Mouse (Mus musculus) right cerebral cortex, adult 18-20 months (tissue): ENCODE measurements around the gene Slc13a1.
"Not testable (repeated sequence)": the region's sequence is repeated elsewhere in the genome, so short reads cannot be mapped to it uniquely, and the experiment has no call there.

Source experiments
- DNase-seq: peaks from one replicate; pipeline ENCODE4 v3.0.0; 2022; ENCODE audit warnings: mixed read lengths

Slc13a1 gene

DNA sequence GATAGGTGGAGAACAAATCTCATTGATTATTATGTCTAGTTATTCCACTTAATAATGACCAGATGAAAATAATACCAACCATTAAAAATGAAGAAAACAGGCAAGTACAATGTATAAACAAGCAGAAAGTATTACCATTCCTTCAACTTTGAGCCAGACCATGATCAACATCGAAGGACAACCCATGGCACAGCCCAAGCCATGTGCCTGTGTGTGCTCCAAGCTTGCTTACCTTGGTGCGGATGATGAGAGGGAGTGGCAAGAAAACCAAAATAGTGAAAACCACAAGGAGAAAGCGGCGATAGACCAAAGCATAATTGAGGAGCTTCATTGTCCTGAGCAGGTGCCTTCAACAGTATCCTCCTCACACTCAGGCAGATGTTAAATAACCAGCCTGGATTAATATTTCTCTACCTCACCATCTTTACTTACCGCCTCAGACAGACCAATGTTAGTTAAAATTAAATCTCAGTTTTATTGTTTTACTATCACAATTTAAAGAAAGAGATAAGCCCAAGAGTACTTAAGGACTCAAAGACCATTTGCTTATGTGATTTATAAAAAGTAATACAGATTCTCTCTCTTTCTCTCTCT lies at the start of gene Slc13a1:
Gene Slc13a1, minus strand, starts transcription at position 359 of the 594 bp plus-strand sequence.
- no peak for DNase-seq

DNA sequence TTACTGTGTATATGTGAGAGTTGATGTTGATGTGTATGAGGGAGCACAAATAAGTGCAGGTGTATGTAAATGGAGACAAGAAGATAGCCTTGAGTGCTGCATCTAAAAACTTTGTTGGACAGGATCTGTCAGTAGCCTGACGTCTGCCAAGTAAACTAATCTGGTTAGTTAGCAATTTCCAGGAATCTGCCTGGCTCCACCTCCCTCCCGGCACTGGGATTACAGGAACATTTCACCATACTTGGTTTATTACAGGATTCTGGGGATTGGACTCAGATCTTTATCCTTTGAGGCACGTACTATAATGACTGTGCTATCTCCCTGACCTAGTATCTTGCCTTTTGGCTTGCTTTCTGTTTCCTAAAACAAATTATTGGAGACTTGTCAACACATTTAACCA lies 40.0 kb upstream of the Slc13a1 start:
- no peak for DNase-seq

DNA sequence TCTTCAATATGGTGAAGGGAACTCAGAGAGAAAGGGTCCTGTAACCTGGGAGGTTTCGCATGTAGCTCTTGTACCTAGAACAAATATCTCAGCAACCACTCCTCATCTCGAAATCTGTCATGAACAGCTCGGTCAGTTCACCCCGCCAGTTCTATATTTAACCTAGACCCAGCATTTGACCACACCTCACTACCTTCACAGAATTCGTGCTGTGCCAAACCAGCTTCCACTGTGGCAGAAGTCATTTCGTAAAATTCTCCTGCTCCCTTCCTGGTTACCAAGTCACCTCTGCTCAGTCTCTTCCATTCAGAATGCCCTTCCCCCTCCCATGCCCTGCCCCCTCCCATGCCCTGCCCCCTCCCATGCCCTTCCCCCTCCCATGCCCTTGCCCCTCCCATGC lies 34.3 kb upstream of the Slc13a1 start:
- no peak for DNase-seq

DNA sequence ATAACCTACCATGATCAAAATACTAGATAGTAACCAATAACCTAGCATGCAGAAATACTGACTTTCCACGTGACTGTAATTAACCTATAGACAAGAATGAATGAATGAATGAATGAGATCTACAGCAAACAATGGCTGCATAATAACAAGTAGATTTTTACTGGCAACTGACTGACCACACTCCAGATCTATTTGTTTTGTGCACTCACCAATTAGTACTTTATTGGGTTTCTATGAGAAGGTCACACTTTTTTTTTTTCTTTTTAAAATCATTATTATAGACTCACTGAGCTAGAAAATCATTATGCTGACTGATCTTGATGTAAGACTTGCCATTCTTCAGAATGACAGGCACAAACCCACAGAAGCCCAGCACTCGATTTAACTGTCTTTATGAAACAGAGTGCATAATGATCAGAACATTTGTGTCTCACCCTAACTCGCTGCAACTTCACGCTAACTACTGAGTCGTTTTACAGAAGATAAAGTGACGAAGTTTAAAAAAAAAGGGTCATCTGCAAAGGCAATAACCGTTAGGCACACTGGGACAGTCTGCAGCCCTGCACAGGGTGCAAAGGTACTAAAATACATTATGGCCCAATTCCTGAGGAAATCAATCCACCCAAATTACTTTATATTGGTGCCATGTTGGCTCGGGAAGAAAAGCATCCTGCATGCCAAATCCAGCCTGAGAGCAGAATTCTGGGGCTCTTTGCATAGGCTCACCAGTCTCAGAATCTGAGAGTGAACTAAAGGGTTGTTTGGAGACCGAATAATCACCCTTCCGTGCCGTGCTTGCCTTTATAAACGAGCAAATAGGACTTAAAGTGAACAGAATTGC lies 33.0 kb upstream of the Slc13a1 start:
- DNase-seq, result no peak

DNA sequence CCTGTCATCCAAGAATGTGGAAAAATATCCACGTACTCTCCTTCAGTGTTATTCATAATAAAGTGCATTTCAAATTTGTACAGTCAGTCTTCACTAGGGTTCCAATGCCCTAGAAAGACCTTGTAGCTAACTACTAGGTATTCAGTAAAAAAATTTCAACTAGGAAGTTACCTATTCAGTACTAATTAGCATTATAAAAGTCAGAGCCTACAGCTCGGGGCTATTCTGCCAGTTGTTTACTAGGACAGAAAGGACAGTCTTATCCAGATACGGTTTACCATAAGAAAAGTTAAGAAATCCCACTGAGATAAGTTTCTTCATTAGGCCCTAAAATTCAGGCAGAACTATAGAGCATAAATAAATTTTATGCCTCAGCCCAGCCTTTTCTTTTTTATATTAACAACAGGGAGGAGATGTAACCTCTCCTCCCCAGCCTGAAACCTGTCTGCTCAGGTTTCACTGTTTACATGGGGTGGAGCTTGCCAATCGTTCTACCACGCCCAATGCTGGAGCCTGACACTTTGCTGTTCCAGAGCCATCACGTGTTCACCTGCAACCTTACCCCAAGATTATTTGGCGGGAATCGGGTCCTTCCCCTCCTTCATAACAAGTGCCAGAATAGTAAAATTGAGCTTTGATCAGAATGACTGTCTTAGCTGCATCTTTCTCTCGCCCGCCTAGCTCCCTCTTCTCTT lies 29.8 kb upstream of the Slc13a1 start:
- not testable (repeated sequence) for DNase-seq

DNA sequence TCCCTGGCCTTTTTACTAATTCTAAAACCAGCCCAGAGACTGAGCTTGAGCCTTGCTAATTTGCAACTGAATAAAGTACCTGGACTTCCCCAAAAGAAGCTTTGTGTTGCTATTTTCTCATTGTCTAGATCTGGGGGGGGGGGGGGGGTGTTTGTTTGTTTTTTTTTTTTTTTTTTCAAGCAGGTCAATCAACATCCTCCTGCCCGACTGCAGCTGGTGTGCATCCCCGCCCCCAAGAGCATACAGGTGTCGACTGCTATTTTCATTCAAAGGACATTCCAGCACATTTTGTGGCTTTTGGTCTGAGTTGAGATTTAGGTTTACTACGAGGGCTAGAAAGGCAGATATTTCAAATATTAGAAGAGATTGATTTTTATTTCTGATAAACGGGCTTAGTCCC lies 28.5 kb upstream of the Slc13a1 start:
- DNase-seq, result not testable (repeated sequence)

DNA sequence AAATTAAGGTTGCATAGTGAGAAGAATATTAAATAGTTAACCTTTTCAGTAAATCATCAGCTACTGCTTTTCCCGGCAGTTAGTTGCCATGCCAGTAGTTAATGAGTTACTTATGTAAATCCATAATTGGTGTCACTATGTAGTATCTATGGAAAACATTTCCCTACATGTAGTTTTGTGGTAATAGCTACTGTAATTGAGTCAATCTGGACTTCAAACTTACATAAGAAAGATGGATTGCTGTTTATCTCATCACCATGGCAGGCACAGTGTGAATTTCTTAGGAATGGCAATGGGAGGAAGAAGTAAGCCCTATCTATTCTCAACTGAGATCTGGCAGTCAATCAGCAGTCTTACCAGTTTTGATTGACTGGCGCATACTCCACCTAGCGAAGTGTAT lies 15.5 kb upstream of the Slc13a1 start:
- no peak for DNase-seq

DNA sequence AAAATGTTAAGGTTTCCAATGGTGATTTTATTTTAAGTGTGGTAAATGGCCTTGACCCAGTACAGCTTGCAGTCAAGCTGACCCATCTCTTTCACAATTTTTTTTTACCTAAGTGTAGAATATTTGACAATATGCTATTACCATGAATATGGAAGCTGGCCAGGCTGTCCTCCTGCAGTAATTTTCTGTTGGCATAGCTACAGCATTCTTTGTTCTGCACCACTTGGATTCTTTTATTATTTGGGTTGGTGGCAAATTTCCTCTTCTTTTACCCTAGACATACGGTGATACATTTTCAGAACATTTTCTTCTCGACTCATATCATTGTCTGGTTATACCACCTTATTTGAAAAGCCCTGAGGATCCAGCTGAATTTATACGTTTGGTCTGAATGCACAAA lies 7.5 kb upstream of the Slc13a1 start:
- no peak for DNase-seq

DNA sequence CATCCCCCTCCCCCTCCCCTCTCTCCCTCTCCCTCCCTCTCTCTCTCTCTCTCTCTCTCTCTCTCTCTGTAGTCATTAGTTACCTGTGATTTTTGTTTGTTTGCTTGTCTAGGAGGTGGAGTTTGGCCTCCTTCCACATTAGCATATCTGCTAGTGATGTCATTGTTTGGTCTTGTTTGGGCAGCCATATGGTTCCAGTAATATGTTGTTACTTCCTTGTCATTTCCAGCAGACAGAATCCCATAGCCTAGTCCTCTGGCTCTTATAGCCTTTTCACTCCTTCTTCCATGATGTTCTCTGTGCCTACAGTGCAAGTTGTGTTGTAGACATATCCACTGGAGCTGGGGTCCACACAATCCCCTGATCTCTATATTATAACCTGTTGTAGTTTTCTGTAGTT lies 6.1 kb upstream of the Slc13a1 start:
- DNase-seq, result no peak

DNA sequence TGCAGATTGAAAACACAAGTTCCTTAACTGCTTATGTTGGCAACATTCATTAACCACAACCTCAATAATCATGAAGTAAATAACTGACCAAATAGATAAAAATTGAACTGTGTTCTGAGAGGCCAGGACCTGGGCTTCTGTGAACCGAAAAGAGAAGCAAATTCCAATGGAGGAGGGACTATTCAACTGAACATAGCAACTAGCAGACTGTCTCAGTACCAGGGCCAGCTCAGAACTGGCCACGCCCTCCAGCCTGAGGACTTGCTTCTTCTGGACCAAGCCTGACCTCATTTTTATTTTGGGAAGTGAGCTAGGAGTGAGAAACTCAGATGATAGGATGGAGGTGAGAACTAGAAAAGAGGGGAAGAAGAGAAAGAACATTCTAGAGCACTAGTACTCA lies 4.8 kb upstream of the Slc13a1 start:
- DNase-seq, result no peak

DNA sequence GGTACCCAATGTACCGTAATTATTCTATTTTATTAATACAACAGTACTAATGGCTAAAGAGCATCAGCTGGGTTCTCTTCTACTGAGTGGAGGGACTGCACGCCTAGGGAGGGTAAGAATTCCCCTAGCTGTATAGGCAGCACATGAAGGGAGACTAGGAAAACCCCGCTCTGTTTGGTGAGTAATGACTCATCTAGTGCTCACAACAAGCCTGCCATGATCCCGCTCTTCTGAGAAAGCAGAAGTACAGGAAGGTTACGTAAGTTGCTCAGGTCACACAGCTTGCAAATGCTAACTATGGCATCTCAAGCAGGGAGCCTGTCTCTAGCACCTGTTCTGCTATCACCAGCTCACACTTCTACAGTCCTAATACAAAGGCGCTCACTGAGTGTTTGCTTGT lies 1.1 kb downstream of the Slc13a1 start:
- peak; percentile 23 for DNase-seq

DNA sequence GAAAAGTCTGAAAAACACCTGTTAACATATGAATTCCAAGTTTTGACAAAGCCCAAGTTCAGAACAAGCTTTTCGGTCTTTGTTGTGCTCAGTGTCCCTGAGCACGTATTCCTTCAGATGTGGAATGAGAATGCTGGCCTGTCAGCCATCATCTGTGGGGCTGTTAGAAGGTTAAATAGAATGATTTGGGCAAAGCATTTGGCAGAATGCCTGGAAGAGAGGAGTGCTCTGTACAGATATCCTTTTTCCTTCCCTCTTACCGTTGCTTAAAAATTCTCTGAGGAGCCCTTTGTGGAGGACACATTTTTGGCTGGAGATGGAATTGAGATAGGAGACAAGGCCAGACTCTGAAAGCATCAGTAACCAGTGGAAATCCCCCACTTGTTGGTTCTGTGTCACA lies 2.6 kb downstream of the Slc13a1 start:
- no peak for DNase-seq

DNA sequence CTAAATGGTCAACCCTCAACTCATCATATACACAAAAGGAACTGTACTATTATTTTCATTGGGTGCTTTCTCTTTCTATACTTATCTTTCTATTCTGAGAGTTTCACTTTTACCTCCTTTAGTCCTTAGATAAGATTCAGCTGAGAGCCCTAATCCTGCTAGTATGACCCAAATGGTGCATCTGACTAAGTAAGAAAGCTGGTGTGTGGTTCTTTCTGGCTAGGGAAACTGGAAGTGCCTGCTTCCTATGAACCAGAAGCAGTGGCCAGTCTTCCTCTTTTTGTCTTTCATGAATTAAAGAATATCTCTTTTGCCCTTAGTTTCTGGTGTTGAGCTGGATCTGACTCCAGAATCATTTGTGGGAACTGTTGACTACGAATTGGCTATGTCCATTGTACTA lies 8.1 kb downstream of the Slc13a1 start:
- DNase-seq, result no peak

DNA sequence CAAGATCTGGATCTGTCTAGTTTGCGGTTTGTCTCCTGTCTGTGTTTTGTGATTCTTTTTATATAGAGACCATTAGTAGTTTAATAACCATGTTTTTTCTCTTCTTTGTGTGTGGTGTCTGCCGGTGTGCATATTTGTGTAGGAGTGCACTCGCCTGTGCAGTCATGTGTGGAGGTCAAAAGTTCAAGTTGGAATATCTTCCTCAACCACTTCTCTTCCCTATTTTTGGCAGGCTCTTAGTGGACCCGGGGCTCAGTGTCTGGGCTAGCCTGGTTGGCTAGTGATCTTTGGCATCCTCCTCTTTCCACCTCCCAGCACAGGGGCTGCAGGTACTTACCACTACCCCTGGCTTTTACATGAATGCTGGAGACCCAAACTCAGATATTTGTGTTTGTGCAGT lies 13.0 kb downstream of the Slc13a1 start:
- no peak for DNase-seq

DNA sequence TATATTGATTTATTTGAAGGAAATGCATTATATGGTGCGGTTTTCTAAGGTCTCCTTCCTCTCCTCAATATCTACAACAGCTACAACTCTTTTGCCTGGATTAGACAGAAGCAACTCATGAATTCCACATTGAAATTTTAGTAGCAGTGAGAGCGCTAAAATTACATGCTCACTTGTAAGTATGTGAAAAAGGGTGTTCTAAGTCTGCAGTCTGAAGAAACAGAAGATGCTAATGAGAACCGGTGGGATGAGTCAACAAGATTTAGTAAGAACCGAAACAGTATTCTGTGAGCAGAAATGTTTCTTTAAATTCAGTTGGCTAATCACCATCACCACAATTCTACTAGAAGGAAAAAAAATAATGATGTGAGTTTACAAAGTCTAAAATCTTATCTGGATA lies 34.9 kb downstream of the Slc13a1 start:
- peak; percentile 12 for DNase-seq

DNA sequence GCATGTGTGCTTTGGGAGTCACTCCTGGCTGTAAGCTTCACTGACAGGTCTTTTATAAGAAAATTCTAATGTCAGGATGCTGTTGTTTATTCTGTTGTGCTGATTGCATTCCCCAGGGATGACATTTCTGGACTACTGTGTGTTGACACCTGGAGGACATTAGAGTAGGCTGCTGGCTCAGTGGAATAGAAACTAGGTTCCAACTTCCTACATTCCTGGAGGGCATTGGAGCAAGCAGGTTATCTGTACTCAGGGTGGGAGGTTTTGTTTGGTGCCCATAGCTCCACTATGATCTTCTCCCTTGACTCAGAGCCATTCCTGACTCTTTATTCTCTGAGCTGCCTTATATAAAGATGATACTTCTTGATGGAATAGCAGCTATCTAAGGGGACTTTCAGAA lies 45.3 kb downstream of the Slc13a1 start:
- DNase-seq, result no peak

DNA sequence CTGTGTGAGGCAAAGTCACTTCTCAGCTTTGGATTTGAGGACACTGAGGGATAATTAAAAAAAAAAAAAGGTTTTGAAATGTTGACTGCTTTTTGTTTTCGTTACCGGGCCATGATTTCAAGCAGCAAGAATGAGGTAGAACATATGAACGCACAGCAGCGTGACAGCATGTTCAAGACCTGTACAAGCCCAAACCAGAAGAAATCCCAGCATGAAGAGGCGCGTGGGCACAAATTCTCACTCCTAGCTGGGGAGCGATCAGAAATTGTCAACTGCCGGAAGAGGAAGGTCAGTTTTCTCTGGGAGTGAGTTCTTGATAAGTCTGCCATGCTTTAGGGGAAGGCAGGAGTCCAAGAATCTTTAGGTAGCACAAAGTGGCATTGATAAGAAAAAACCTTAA lies 56.3 kb downstream of the Slc13a1 start:
- DNase-seq, result no peak

DNA sequence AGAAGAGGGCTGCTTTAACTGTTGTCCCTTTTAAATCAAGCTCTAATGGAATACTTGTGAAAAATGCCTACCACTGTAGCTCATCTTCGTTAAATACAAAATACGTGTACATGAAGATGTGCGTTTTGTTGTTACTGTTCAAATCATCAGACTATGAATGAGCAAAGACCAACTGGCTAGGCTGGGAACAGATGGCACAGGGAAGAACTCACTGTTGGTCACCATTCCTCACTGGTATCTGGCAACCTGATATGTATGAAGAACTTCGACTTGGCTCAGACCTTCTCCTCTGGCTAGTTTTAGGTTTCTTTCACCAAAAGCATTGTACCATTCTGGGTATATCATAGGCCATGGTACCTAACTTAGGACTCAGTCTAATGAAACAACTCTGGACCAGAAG lies 59.4 kb downstream of the Slc13a1 start:
- no peak for DNase-seq

DNA sequence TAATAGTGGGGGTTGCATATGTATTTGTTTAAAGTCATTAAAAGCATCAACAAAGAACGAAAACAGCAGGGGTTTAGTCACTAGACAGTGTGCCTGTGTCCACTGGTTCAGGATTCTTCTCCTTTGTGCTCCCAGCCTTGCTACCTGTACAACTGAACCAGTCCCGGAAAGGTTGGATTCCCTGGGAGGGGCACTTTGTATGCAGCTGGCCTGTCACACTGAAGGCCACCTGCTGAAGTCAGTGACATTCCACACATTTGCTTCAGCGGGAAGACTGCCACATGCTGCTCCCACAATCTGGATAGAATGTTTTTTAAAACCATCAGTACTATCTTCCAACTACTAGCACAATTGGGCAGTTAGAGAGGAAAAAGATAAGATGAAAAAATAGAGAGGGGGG lies 61.7 kb downstream of the Slc13a1 start:
- no peak for DNase-seq

DNA sequence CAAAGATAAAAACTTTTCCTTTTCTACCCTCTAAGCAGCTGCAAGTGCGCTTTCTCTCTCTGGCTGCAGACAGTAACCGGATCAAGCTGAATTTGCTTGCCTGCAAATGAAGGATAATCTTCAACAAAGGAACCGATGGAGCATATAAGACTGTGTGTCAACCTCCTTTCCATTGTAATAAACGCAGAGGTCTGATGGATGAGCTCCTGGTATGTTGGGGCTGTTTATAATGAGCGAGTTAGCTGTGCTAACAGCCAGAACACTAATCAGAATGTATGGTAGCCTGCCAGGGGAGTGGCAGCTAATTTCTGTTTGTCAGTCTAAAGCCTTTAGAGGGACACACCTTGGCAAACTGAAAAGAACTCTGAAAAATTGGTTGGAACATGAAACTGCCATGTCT lies 62.2 kb downstream of the Slc13a1 start:
- DNase-seq, result no peak

DNA sequence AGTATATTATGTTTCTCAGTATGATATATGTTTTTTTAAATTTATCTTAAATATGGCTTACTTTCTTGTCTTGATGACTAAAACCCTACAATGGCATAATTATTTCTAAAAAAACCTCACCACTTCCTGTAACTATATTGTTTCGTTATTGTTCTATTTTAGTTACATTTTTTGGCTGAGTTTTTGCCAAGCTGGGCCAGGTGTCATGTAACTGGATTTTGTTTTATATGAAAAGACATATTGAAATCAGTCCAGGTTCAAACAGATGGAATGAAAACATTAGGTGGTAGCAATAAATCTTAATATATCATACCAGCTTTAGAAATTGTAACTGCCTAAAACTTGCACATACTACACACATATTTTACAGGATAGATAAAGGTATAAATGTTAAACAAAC lies 66.6 kb downstream of the Slc13a1 start:
- DNase-seq, result no peak

DNA sequence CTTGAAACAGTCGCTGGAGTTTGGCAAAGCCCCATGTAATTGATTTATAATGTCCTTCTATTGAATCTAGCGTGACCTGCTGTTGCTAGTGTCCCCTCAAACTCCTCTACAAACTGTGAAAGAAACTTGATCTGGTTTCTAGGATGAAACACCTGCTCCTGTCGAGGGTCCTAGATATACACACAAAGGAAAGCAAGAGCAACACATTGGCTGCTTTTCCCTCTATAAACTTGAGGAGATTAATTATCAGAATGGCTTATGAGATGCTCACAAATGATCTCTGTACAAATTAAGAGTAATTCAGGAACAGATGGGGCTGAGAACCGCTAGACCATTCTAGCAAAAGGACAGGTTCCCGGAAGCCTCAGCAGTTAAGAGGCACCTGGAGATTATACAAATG lies 67.2 kb downstream of the Slc13a1 start:
- DNase-seq, result no peak

DNA sequence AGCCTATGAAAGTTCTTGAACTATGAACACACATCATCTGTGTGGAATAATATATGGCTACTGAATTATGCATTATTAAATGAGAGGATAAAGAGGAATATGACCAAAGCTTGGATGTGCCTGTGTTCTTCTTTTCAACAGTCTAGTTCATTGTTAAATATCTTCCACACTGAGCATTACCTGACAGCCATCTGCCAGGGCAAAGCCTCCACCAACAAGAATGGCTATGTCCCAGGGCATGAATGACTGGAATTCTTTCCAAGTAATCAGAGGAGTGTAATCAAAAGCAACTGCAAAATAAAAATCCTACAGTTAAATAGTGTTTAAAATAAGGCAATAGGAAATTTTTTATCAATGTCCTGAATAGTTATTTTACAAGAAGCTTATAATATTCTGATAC lies 70.5 kb downstream of the Slc13a1 start:
- no peak for DNase-seq

DNA sequence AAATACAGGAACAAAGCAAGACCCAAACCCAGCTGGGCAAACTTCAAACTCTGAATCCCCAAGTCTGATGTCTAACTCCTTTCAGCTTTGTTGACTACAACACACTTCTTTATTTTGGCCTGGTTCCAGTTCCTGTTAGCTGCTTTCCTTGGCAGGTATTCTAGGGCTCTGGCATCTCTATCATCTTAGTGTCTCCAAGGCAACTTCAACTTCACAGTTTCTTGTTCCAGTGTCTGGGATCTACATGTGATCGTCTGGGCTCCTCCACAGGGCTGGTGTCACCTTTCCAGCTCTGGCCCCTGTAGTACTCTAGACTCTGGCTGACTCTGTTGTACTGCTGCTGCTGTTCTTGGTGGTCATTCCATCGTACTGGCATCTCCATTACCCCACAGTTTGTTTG lies 91.8 kb downstream of the Slc13a1 start:
- DNase-seq, result no peak
